In genomic region chr8:104569559-104569958, GRCm38 (mm10) we compare ENCODE assay signal across 11 mouse cellular contexts. TPM values are rescaled to one million over a fixed set of nuclear protein-coding genes. Genes with fewer than 3 reads are reported as not detected.
DNase-seq lines count a peak whose midpoint lies in the region; ATAC-seq and TF ChIP-seq lines count a peak whose summit lies in the region.
"Had no signal": no experiment of that assay in that cellular context is flagged by ENCODE, and none has a peak within 500 bp of the region (broad histone marks: within the 10 kb centered on the region; RNA-seq: fewer than 3 reads in every experiment).

No protein-coding gene starts in this region.

- H3K9me3 ChIP-seq in midbrain, postnatal 0 days (ENCODE audit: low read length): no peaks in the 10 kb centered on the region
- H3K9me3 ChIP-seq in midbrain, embryonic 13.5 days: no peaks in the 10 kb centered on the region
- no peaks in the 10 kb centered on the region for H3K9me3 ChIP-seq in stomach, postnatal 0 days (ENCODE audit: control insufficient read depth, low read length)
- H3K9me3 ChIP-seq: G1E had no signal

- TF ChIP-seq EP300 in stomach, postnatal 0 days (optimal IDR thresholded peaks at IDR 0.05): no peak

- no peaks in the 10 kb centered on the region for H3K4me1 ChIP-seq in midbrain, postnatal 0 days (ENCODE audit: insufficient read depth, low read length)
- peaks cover 5% of the 10 kb centered on the region for H3K4me1 ChIP-seq in midbrain, embryonic 13.5 days (replicated peaks)
- no peaks in the 10 kb centered on the region for H3K4me1 ChIP-seq in stomach, postnatal 0 days (replicated peaks; ENCODE audit: control insufficient read depth, insufficient read depth)

- no peak overlapping the region for H3K4me2 ChIP-seq in midbrain, postnatal 0 days (ENCODE audit: low read depth, low read length, poor library complexity, severe bottlenecking)
- H3K4me2 ChIP-seq in midbrain, embryonic 13.5 days (replicated peaks): no peak overlapping the region
- no peak overlapping the region for H3K4me2 ChIP-seq in stomach, postnatal 0 days (replicated peaks; ENCODE audit: low read depth)

- H3K36me3 ChIP-seq in midbrain, postnatal 0 days (ENCODE audit: insufficient read depth, low read length): no peaks in the 10 kb centered on the region
- no peaks in the 10 kb centered on the region for H3K36me3 ChIP-seq in midbrain, embryonic 13.5 days
- H3K36me3 ChIP-seq in stomach, postnatal 0 days (ENCODE audit: control insufficient read depth, insufficient read depth, low read length): no peaks in the 10 kb centered on the region
- H3K36me3 ChIP-seq: G1E had no signal

- intact Hi-C loops in heart, postnatal 36 days (cut with DNase I): loop anchor here (10.0 kb wide), 1 partner anchor 475 kb away; no protein-coding TSS in a partner anchor

- peak; percentile 65 for TF ChIP-seq CTCF in midbrain, postnatal 0 days (IDR thresholded peaks at IDR 0.05)
- peak; percentile 71 for TF ChIP-seq CTCF in stomach, postnatal 0 days (IDR thresholded peaks at IDR 0.05; ENCODE audit: low read depth)

- WGBS in midbrain, postnatal 0 days: 76% methylated on average over 1 of the region's 1 CpGs
- WGBS in midbrain, embryonic 13.5 days: 69% methylated on average over 1 of the region's 1 CpGs
- WGBS in stomach, postnatal 0 days: 52% methylated on average over 1 of the region's 1 CpGs

- ATAC-seq in midbrain, postnatal 0 days (ENCODE audit: low FRiP score): no peak
- no peak for ATAC-seq in midbrain, embryonic 13.5 days
- ATAC-seq in stomach, postnatal 0 days (ENCODE audit: low FRiP score, low TSS enrichment): no peak

- no peak overlapping the region for H3K27ac ChIP-seq in midbrain, postnatal 0 days (ENCODE audit: low read depth, low read length)
- H3K27ac ChIP-seq in midbrain, embryonic 13.5 days: no peak overlapping the region
- H3K27ac ChIP-seq in stomach, postnatal 0 days (replicated peaks): no peak overlapping the region

- H3K4me3 ChIP-seq in midbrain, postnatal 0 days (ENCODE audit: low read depth, low read length): no peak overlapping the region
- no peak overlapping the region for H3K4me3 ChIP-seq in midbrain, embryonic 13.5 days (replicated peaks)
- H3K4me3 ChIP-seq in stomach, postnatal 0 days (ENCODE audit: low read depth, low read length): no peak overlapping the region

- peak; percentile 7 for DNase-seq in gastrocnemius, adult 18-20 months (ENCODE audit: low spot score)
- DNase-seq in gastrocnemius, postnatal 10 days: no peak
- peak; percentile 18 for DNase-seq in midbrain, postnatal 0 days (ENCODE audit: low spot score)
- peak; percentile 28 to 31 for DNase-seq in heart, postnatal 36 days
- no peak for DNase-seq in stomach, postnatal 0 days (ENCODE audit: low spot score)
- no peak for DNase-seq in frontal cortex, postnatal 10 days (ENCODE audit: low spot score in 2 of 2)
- no peak for DNase-seq in ovary, postnatal 14 days (ENCODE audit: low spot score)

- H3K27me3 ChIP-seq in midbrain, postnatal 0 days (ENCODE audit: insufficient read depth, low read length): no peaks in the 10 kb centered on the region
- no peaks in the 10 kb centered on the region for H3K27me3 ChIP-seq in midbrain, embryonic 13.5 days
- H3K27me3 ChIP-seq in stomach, postnatal 0 days (ENCODE audit: control insufficient read depth, insufficient read depth, low read length): no peaks in the 10 kb centered on the region

- no peak overlapping the region for H3K9ac ChIP-seq in midbrain, postnatal 0 days (replicated peaks; ENCODE audit: low read length, poor library complexity, severe bottlenecking)
- no peak overlapping the region for H3K9ac ChIP-seq in midbrain, embryonic 13.5 days (replicated peaks)
- H3K9ac ChIP-seq in stomach, postnatal 0 days (ENCODE audit: low read length): no peak overlapping the region

RNA-seq across cellular contexts. Expression of gene Pdp2, which starts 21.7 kb away (rescaled TPM):
- total RNA-seq in gastrocnemius, adult 18-20 months (2021): 1 to 10 TPM; 2.9 to 3.3 TPM
- 1 to 10 TPM; 3.8 to 4.7 TPM for total RNA-seq in gastrocnemius, postnatal 10 days (2021)
- 12.1 and 16.0 TPM in 2 replicates for total RNA-seq in midbrain, postnatal 0 days (2014; rRNA removed)
- 16.9 and 18.0 TPM in 2 replicates for polyA plus RNA-seq in midbrain, postnatal 0 days (2015; fragmentation: Nextera tagmentation; extraction: Ambion mirVana)
- polyA plus RNA-seq in midbrain, embryonic 13.5 days (2015; fragmentation: Nextera tagmentation; extraction: Ambion mirVana): 17.4 and 19.8 TPM in 2 replicates
- 10 to 100 TPM; 28.1 to 29.8 TPM for total RNA-seq in heart, postnatal 36 days (2021)
- polyA plus RNA-seq in stomach, postnatal 0 days (2015; fragmentation: Nextera tagmentation; extraction: Ambion mirVana): 5.5 and 6.2 TPM in 2 replicates

RNA-seq across cellular contexts. Expression of gene Car7, which starts 35.1 kb away (rescaled TPM):
- total RNA-seq in gastrocnemius, adult 18-20 months (2021): 1 to 10 TPM in 1 of 2 experiments, under 1 TPM in 1; 0.82 to 1.1 TPM
- total RNA-seq in gastrocnemius, postnatal 10 days (2021): 1 to 10 TPM in 1 of 2 experiments, under 1 TPM in 1; 0.56 to 1.6 TPM
- 1.6 and 2.8 TPM in 2 replicates for total RNA-seq in midbrain, postnatal 0 days (2014; rRNA removed)
- polyA plus RNA-seq in midbrain, postnatal 0 days (2015; fragmentation: Nextera tagmentation; extraction: Ambion mirVana): 2.3 and 2.5 TPM in 2 replicates
- polyA plus RNA-seq in midbrain, embryonic 13.5 days (2015; fragmentation: Nextera tagmentation; extraction: Ambion mirVana): 1.7 and 2.2 TPM in 2 replicates
- total RNA-seq in heart, postnatal 36 days (2021): 1 to 10 TPM; 2.5 to 2.8 TPM
- polyA plus RNA-seq in stomach, postnatal 0 days (2015; fragmentation: Nextera tagmentation; extraction: Ambion mirVana): 1.2 and 1.3 TPM in 2 replicates

RNA-seq across cellular contexts. Expression of gene Nae1, which starts 35.1 kb away (rescaled TPM):
- 10 to 100 TPM; 22.4 to 24.3 TPM for total RNA-seq in gastrocnemius, adult 18-20 months (2021)
- total RNA-seq in gastrocnemius, postnatal 10 days (2021): 10 to 100 TPM; 27.0 to 27.4 TPM
- total RNA-seq in midbrain, postnatal 0 days (2014; rRNA removed): 48.1 and 71.7 TPM in 2 replicates
- 107 and 108 TPM in 2 replicates for polyA plus RNA-seq in midbrain, postnatal 0 days (2015; fragmentation: Nextera tagmentation; extraction: Ambion mirVana)
- polyA plus RNA-seq in midbrain, embryonic 13.5 days (2015; fragmentation: Nextera tagmentation; extraction: Ambion mirVana): 107 and 117 TPM in 2 replicates
- 10 to 100 TPM; 27.2 to 31.8 TPM for total RNA-seq in heart, postnatal 36 days (2021)
- polyA plus RNA-seq in stomach, postnatal 0 days (2015; fragmentation: Nextera tagmentation; extraction: Ambion mirVana): 59.2 and 64.1 TPM in 2 replicates

RNA-seq across cellular contexts. Expression of gene Cdh16, which starts 54.6 kb away (rescaled TPM):
- total RNA-seq in gastrocnemius, adult 18-20 months (2021): under 1 TPM in 1 of 2 experiments, not detected in 1; 0.23 TPM
- under 1 TPM; 0.54 to 0.63 TPM for total RNA-seq in gastrocnemius, postnatal 10 days (2021)
- not detected in 2 replicates for total RNA-seq in midbrain, postnatal 0 days (2014; rRNA removed)
- not detected in 2 replicates for polyA plus RNA-seq in midbrain, postnatal 0 days (2015; fragmentation: Nextera tagmentation; extraction: Ambion mirVana)
- not detected in 2 replicates for polyA plus RNA-seq in midbrain, embryonic 13.5 days (2015; fragmentation: Nextera tagmentation; extraction: Ambion mirVana)
- total RNA-seq in heart, postnatal 36 days (2021): 1 to 10 TPM; 3.1 TPM
- 0.30 TPM in 2 replicates for polyA plus RNA-seq in stomach, postnatal 0 days (2015; fragmentation: Nextera tagmentation; extraction: Ambion mirVana)
- polyA plus RNA-seq: G1E; limb, embryonic 11.5 days; neural tube, embryonic 14.5 days had no signal

RNA-seq across cellular contexts. Expression of gene Terb1, which starts 59.8 kb away (rescaled TPM):
- not detected for total RNA-seq in gastrocnemius, adult 18-20 months (2021)
- total RNA-seq in gastrocnemius, postnatal 10 days (2021): not detected
- total RNA-seq in midbrain, postnatal 0 days (2014; rRNA removed): 0.71 and 0.85 TPM in 2 replicates
- 0.68 and 0.81 TPM in 2 replicates for polyA plus RNA-seq in midbrain, postnatal 0 days (2015; fragmentation: Nextera tagmentation; extraction: Ambion mirVana)
- 0.18 and 0.27 TPM in 2 replicates for polyA plus RNA-seq in midbrain, embryonic 13.5 days (2015; fragmentation: Nextera tagmentation; extraction: Ambion mirVana)
- total RNA-seq in heart, postnatal 36 days (2021): not detected
- 0.18 and 0.33 TPM in 2 replicates for polyA plus RNA-seq in stomach, postnatal 0 days (2015; fragmentation: Nextera tagmentation; extraction: Ambion mirVana)
- total RNA-seq: G1E had no signal
- polyA plus RNA-seq: G1E had no signal

Comparison
In these comparisons a context has a peak if more than half of its experiments do, and no peak if none do; other contexts are left out.
1. DNase-seq: peak in gastrocnemius, adult 18-20 months (single experiment), midbrain, postnatal 0 days (single experiment) and heart, postnatal 36 days (2 of 2); none in gastrocnemius, postnatal 10 days (single experiment), stomach, postnatal 0 days (single experiment), frontal cortex, postnatal 10 days (0 of 2) and ovary, postnatal 14 days (single experiment).